Mouse (Mus musculus): Measurements from ENCODE around the gene Mfap5.
"Not testable (repeated sequence)": the region's sequence is repeated elsewhere in the genome, so short reads cannot be mapped to it uniquely, and the experiment has no call there.

The Mfap5 gene

GRCm38 (mm10) chr6:122505545-122505944 lies at the start of gene Mfap5:
TSS of gene Mfap5 (plus strand) at chr6:122505845.
- no peak for DNase-seq (ENCODE audit: low spot score)

- no peak for DNase-seq (ENCODE audit: low spot score)
Observed at GRCm38 (mm10) chr6:122458946-122459693, 46.5 kb upstream of the Mfap5 start.

- no peak for DNase-seq (ENCODE audit: low spot score)
Observed at GRCm38 (mm10) chr6:122466092-122466713, 39.4 kb upstream of the Mfap5 start.

GRCm38 (mm10) chr6:122469030-122469640 lies 36.5 kb upstream of the Mfap5 start:
- DNase-seq (ENCODE audit: low spot score): no peak

- DNase-seq (ENCODE audit: low spot score): no peak
Observed at GRCm38 (mm10) chr6:122470240-122470639, 35.4 kb upstream of the Mfap5 start.

GRCm38 (mm10) chr6:122471461-122471860 lies 34.2 kb upstream of the Mfap5 start:
- not testable (repeated sequence) for DNase-seq (ENCODE audit: low spot score)

- DNase-seq (ENCODE audit: low spot score): no peak
Observed at GRCm38 (mm10) chr6:122478062-122478461, 27.6 kb upstream of the Mfap5 start.

GRCm38 (mm10) chr6:122485401-122486296 lies 20.0 kb upstream of the Mfap5 start:
- DNase-seq (ENCODE audit: low spot score): no peak

- peak; percentile 24 for DNase-seq (ENCODE audit: low spot score)
Observed at GRCm38 (mm10) chr6:122486297-122487117, 19.1 kb upstream of the Mfap5 start.

GRCm38 (mm10) chr6:122490929-122491512 lies 14.6 kb upstream of the Mfap5 start:
- DNase-seq (ENCODE audit: low spot score): no peak

- no peak for DNase-seq (ENCODE audit: low spot score)
Observed at GRCm38 (mm10) chr6:122491557-122491956, 14.1 kb upstream of the Mfap5 start.

- no peak for DNase-seq (ENCODE audit: low spot score)
Observed at GRCm38 (mm10) chr6:122492479-122492878, 13.2 kb upstream of the Mfap5 start.

- no peak for DNase-seq (ENCODE audit: low spot score)
Observed at GRCm38 (mm10) chr6:122493799-122494472, 11.7 kb upstream of the Mfap5 start.

GRCm38 (mm10) chr6:122495082-122495881 lies 10.4 kb upstream of the Mfap5 start:
- no peak for DNase-seq (ENCODE audit: low spot score)

- DNase-seq (ENCODE audit: low spot score): no peak
Observed at GRCm38 (mm10) chr6:122496501-122496900, 9.1 kb upstream of the Mfap5 start.

- no peak for DNase-seq (ENCODE audit: low spot score)
Observed at GRCm38 (mm10) chr6:122498661-122499060, 7.0 kb upstream of the Mfap5 start, which contains the start of gene Rimklb. TSS of gene Rimklb (minus strand) at chr6:122498761.

GRCm38 (mm10) chr6:122505041-122505440 lies 604 bp upstream of the Mfap5 start:
- DNase-seq (ENCODE audit: low spot score): no peak

- no peak for DNase-seq (ENCODE audit: low spot score)
Observed at GRCm38 (mm10) chr6:122508494-122508893, 2.8 kb downstream of the Mfap5 start.

All from left cerebral cortex, adult 11 months (tissue).